Mouse (Mus musculus) lung, embryonic 15.5 days (tissue): ENCODE data around the gene Phactr3. TPM values are rescaled to one million over a fixed set of nuclear protein-coding genes. Genes with fewer than 3 reads are reported as not detected.

Experiments
- ATAC-seq: fragments of 200-750 bp; cut with Nextera tagmentation; 2 replicates; pipeline ENCODE4 v1.8.0; 2017; ENCODE audit warnings: moderate number of reproducible peaks, borderline replicate concordance; ENCODE audit not compliant: low FRiP score, low TSS enrichment; ENCODE audit errors: extremely low read depth
- H3K27ac ChIP-seq: fragments of 300-500 bp; sonication (generic); 2 replicates; pipeline ENCODE4 v1.5.1; 2015; ENCODE audit warnings: moderate library complexity, mild to moderate bottlenecking, inconsistent platforms
- H3K27me3 ChIP-seq: fragments of 300-500 bp; sonication (generic); 2 replicates; pipeline ENCODE4 v1.6.1; 2015; ENCODE audit warnings: inconsistent platforms
- H3K36me3 ChIP-seq: fragments of 300-500 bp; sonication (generic); 2 replicates; pipeline ENCODE4 v1.6.1; 2015; ENCODE audit warnings: inconsistent platforms
- H3K4me1 ChIP-seq: fragments of 300-500 bp; sonication (generic); 2 replicates; pipeline ENCODE4 v1.6.1; 2015; ENCODE audit warnings: inconsistent platforms
- H3K4me2 ChIP-seq: fragments of 300-500 bp; sonication (generic); 2 replicates; pipeline ENCODE4 v1.6.1; 2015; ENCODE audit warnings: inconsistent platforms, mild to moderate bottlenecking, moderate library complexity
- H3K4me3 ChIP-seq: fragments of 300-500 bp; sonication (generic); 2 replicates; pipeline ENCODE4 v1.5.1; 2015; ENCODE audit warnings: mild to moderate bottlenecking, inconsistent platforms
- H3K9ac ChIP-seq: fragments of 300-500 bp; sonication (generic); 2 replicates; pipeline ENCODE4 v1.6.1; 2015; ENCODE audit warnings: inconsistent platforms
- H3K9me3 ChIP-seq: fragments of 300-500 bp; sonication (generic); 2 replicates; pipeline ENCODE4 v1.6.1; 2016; ENCODE audit warnings: inconsistent platforms
- WGBS: fragments of 180-500 bp; shearing (Covaris S2); methylation state at CpG from one replicate; pipeline ENCODE4 v1.1.7; 2015; 5-methylcytosine and 5-hydroxymethylcytosine counted together
- polyA plus RNA-seq: library from polyadenylated mRNA; unstranded; fragments of >200 nt; fragmentation: Nextera tagmentation; extraction: Ambion mirVana; gene quantifications from 2 replicates; pipeline ENCODE4 v1.2.1, GENCODE M21; 2015

The Phactr3 gene
- polyA plus RNA-seq, 1 experiment from 2014 or later, result 0.93 TPM

GRCm38 (mm10) chr2:178274126-178274525 lies 155.4 kb downstream of the Phactr3 start:
- no peak overlapping the region for H3K27ac ChIP-seq
- ATAC-seq, result no peak
- no peak overlapping the region for H3K9ac ChIP-seq
- no peaks in the 10 kb centered on the region for H3K9me3 ChIP-seq
- H3K36me3 ChIP-seq, result no peaks in the 10 kb centered on the region
- H3K4me2 ChIP-seq, result no peak overlapping the region
- no peak overlapping the region for H3K4me3 ChIP-seq
- H3K27me3 ChIP-seq, result no peaks in the 10 kb centered on the region
- WGBS, result 61% methylated on average over 4 of the region's 4 CpGs
- no peaks in the 10 kb centered on the region for H3K4me1 ChIP-seq

- no peak overlapping the region for H3K27ac ChIP-seq
- ATAC-seq, result no peak; the same call in 1 of the 2 replicates
- WGBS, result 4% methylated on average over 6 of the region's 6 CpGs
- no peaks in the 10 kb centered on the region for H3K9me3 ChIP-seq
- H3K4me2 ChIP-seq, result no peak overlapping the region
- H3K4me3 ChIP-seq, result no peak overlapping the region
- no peak overlapping the region for H3K9ac ChIP-seq
- no peaks in the 10 kb centered on the region for H3K27me3 ChIP-seq
- H3K36me3 ChIP-seq, result no peaks in the 10 kb centered on the region
- H3K4me1 ChIP-seq, result no peaks in the 10 kb centered on the region
Measured at GRCm38 (mm10) chr2:178277206-178277605, 158.4 kb downstream of the Phactr3 start.

- H3K36me3 ChIP-seq, result no peaks in the 10 kb centered on the region
- H3K4me3 ChIP-seq, result no peak overlapping the region
- no peaks in the 10 kb centered on the region for H3K4me1 ChIP-seq
- no peak overlapping the region for H3K9ac ChIP-seq
- ATAC-seq, result no peak
- no peak overlapping the region for H3K4me2 ChIP-seq
- no peak overlapping the region for H3K27ac ChIP-seq
- no peaks in the 10 kb centered on the region for H3K9me3 ChIP-seq
- no peaks in the 10 kb centered on the region for H3K27me3 ChIP-seq
- 49% methylated on average over 3 of the region's 3 CpGs for WGBS
Measured at GRCm38 (mm10) chr2:178281183-178281582, 162.4 kb downstream of the Phactr3 start.

- 67% methylated on average over 5 of the region's 5 CpGs for WGBS
- Histone ChIP-seq H3K4me1 (no peaks in the 10 kb centered on the region), H3K27ac (no peak overlapping the region), H3K4me2 (no peak overlapping the region), H3K9me3 (no peaks in the 10 kb centered on the region), H3K4me3 (no peak overlapping the region), H3K9ac (no peak overlapping the region), H3K36me3 (no peaks in the 10 kb centered on the region), H3K27me3 (no peaks in the 10 kb centered on the region)
- ATAC-seq, result no peak
Measured at GRCm38 (mm10) chr2:178287285-178287684, 168.5 kb downstream of the Phactr3 start.

- Histone ChIP-seq H3K27me3 (no peaks in the 10 kb centered on the region), H3K4me1 (no peaks in the 10 kb centered on the region), H3K4me2 (no peak overlapping the region), H3K9me3 (no peaks in the 10 kb centered on the region), H3K27ac (no peak overlapping the region), H3K36me3 (no peaks in the 10 kb centered on the region), H3K9ac (no peak overlapping the region), H3K4me3 (no peak overlapping the region)
- no peak for ATAC-seq
- 63% methylated on average over 3 of the region's 3 CpGs for WGBS
Measured at GRCm38 (mm10) chr2:178288666-178289065, 169.9 kb downstream of the Phactr3 start.

- Histone ChIP-seq H3K27ac (no peak overlapping the region), H3K4me2 (no peak overlapping the region), H3K4me1 (no peaks in the 10 kb centered on the region), H3K9ac (no peak overlapping the region), H3K36me3 (no peaks in the 10 kb centered on the region), H3K9me3 (no peaks in the 10 kb centered on the region), H3K4me3 (no peak overlapping the region), H3K27me3 (no peaks in the 10 kb centered on the region)
- 65% methylated on average over 8 of the region's 8 CpGs for WGBS
- no peak for ATAC-seq
Measured at GRCm38 (mm10) chr2:178303453-178304187, 184.8 kb downstream of the Phactr3 start.

- Histone ChIP-seq H3K4me2 (no peak overlapping the region), H3K9ac (no peak overlapping the region), H3K27ac (no peak overlapping the region), H3K9me3 (no peaks in the 10 kb centered on the region), H3K36me3 (no peaks in the 10 kb centered on the region), H3K4me3 (no peak overlapping the region), H3K27me3 (no peaks in the 10 kb centered on the region), H3K4me1 (no peaks in the 10 kb centered on the region)
- no peak for ATAC-seq
- WGBS, result 29% methylated on average over 1 of the region's 1 CpGs
Measured at GRCm38 (mm10) chr2:178304188-178304529, 185.4 kb downstream of the Phactr3 start.

GRCm38 (mm10) chr2:178304669-178305068 lies 185.9 kb downstream of the Phactr3 start:
- ATAC-seq, result no peak
- H3K27ac ChIP-seq, result no peak overlapping the region
- no peaks in the 10 kb centered on the region for H3K9me3 ChIP-seq
- H3K36me3 ChIP-seq, result no peaks in the 10 kb centered on the region
- no peak overlapping the region for H3K4me3 ChIP-seq
- 71% methylated on average over 6 of the region's 6 CpGs for WGBS
- H3K9ac ChIP-seq, result no peak overlapping the region
- no peaks in the 10 kb centered on the region for H3K4me1 ChIP-seq
- no peak overlapping the region for H3K4me2 ChIP-seq
- no peaks in the 10 kb centered on the region for H3K27me3 ChIP-seq

- Histone ChIP-seq H3K4me3 (no peak overlapping the region), H3K9ac (no peak overlapping the region), H3K4me1 (no peaks in the 10 kb centered on the region), H3K9me3 (no peaks in the 10 kb centered on the region), H3K27me3 (no peaks in the 10 kb centered on the region), H3K27ac (no peak overlapping the region), H3K4me2 (no peak overlapping the region), H3K36me3 (no peaks in the 10 kb centered on the region)
- 51% methylated on average over 7 of the region's 7 CpGs for WGBS
- ATAC-seq, result no peak
Measured at GRCm38 (mm10) chr2:178313539-178313938, 194.8 kb downstream of the Phactr3 start.

GRCm38 (mm10) chr2:178316281-178316680 lies 197.5 kb downstream of the Phactr3 start:
- no peak for ATAC-seq
- WGBS, result 68% methylated on average over 1 of the region's 1 CpGs
- H3K36me3 ChIP-seq, result no peaks in the 10 kb centered on the region

GRCm38 (mm10) chr2:178319766-178320165 lies 201.0 kb downstream of the Phactr3 start:
- no peak overlapping the region for H3K9ac ChIP-seq
- no peak overlapping the region for H3K27ac ChIP-seq
- H3K4me2 ChIP-seq, result no peak overlapping the region
- H3K4me1 ChIP-seq, result no peaks in the 10 kb centered on the region
- no peaks in the 10 kb centered on the region for H3K36me3 ChIP-seq
- ATAC-seq, result no peak
- no peaks in the 10 kb centered on the region for H3K9me3 ChIP-seq
- no peaks in the 10 kb centered on the region for H3K27me3 ChIP-seq
- no peak overlapping the region for H3K4me3 ChIP-seq
- 71% methylated on average over 7 of the region's 7 CpGs for WGBS

More at GRCm38 (mm10) chr2:178316281-178316680, 197.5 kb downstream of the Phactr3 start:
- Histone ChIP-seq H3K27me3 (no peaks in the 10 kb centered on the region), H3K4me2 (no peak overlapping the region), H3K27ac (no peak overlapping the region), H3K4me3 (no peak overlapping the region), H3K9ac (no peak overlapping the region), H3K4me1 (no peaks in the 10 kb centered on the region), H3K9me3 (no peaks in the 10 kb centered on the region)

- no peak overlapping the region for H3K4me2 ChIP-seq
- 71% methylated on average over 10 of the region's 10 CpGs for WGBS
- H3K27ac ChIP-seq, result no peak overlapping the region
- H3K4me3 ChIP-seq, result no peak overlapping the region
- no peaks in the 10 kb centered on the region for H3K27me3 ChIP-seq
- no peaks in the 10 kb centered on the region for H3K4me1 ChIP-seq
- no peaks in the 10 kb centered on the region for H3K9me3 ChIP-seq
- no peak overlapping the region for H3K9ac ChIP-seq
- ATAC-seq, result no peak
- H3K36me3 ChIP-seq, result no peaks in the 10 kb centered on the region
Measured at GRCm38 (mm10) chr2:178321271-178321670, 202.5 kb downstream of the Phactr3 start.

GRCm38 (mm10) chr2:178324410-178324809 lies 205.6 kb downstream of the Phactr3 start:
- WGBS, result 85% methylated on average over 3 of the region's 3 CpGs
- Histone ChIP-seq H3K27ac (no peak overlapping the region), H3K36me3 (no peaks in the 10 kb centered on the region)

More at GRCm38 (mm10) chr2:178324410-178324809, 205.6 kb downstream of the Phactr3 start:
- no peak for ATAC-seq
- Histone ChIP-seq H3K27me3 (no peaks in the 10 kb centered on the region), H3K4me1 (peaks cover 10% of the 10 kb centered on the region; the same call in 1 of the 2 replicates), H3K4me2 (no peak overlapping the region), H3K9me3 (no peaks in the 10 kb centered on the region), H3K4me3 (no peak overlapping the region), H3K9ac (no peak overlapping the region)
